Mouse (Mus musculus) MEL (cell line): Measurements from ENCODE around the gene Mms19. TPM values are rescaled to one million over a fixed set of nuclear protein-coding genes. Genes with fewer than 3 reads are reported as not detected.

Experiments
- DNase-seq: peaks from one replicate; pipeline ENCODE4 v3.0.0; 2011; ENCODE audit warnings: low read depth, low spot score
- H3K27ac ChIP-seq: 2 replicates; pipeline ENCODE4 v1.5.1; 2012; ENCODE audit warnings: low read depth, mild to moderate bottlenecking, control low read depth, low read length, moderate library complexity; ENCODE audit not compliant: control insufficient read depth
- H3K27me3 ChIP-seq, 2 experiments: fragments of 150-350 bp in 1 of 2; sonication (generic) in 1 of 2; 2 replicates each; pipeline ENCODE4 v1.6.1; 2012; ENCODE audit warnings: low read length in 2 of 2, mild to moderate bottlenecking in 2 of 2, improper control_type of control experiment in 1 of 2, moderate library complexity in 1 of 2; ENCODE audit not compliant: insufficient read depth in 2 of 2, control insufficient read depth in 1 of 2
- H3K36me3 ChIP-seq, 2 experiments: 2 replicates each; pipeline ENCODE4 v1.6.1; 2012 to 2014; ENCODE audit warnings: low read length in 2 of 2, improper control_type of control experiment in 1 of 2, inconsistent platforms in 1 of 2, mild to moderate bottlenecking in 1 of 2; ENCODE audit not compliant: insufficient read depth in 2 of 2, control insufficient read depth in 1 of 2
- H3K4me1 ChIP-seq, 2 experiments: fragments of 150-350 bp in 1 of 2; sonication (generic) in 1 of 2; 2 replicates each; pipeline ENCODE4 v1.6.1; 2012; ENCODE audit warnings: low read length in 2 of 2, improper control_type of control experiment in 1 of 2, mild to moderate bottlenecking in 1 of 2; ENCODE audit not compliant: insufficient read depth in 2 of 2, control insufficient read depth in 1 of 2
- H3K4me3 ChIP-seq, 2 experiments: fragments of 150-350 bp in 1 of 2; sonication (generic) in 1 of 2; 2 replicates each; pipeline ENCODE4 v1.5.1; 2012; ENCODE audit warnings: low read depth in 2 of 2, low read length in 2 of 2, mild to moderate bottlenecking in 2 of 2, moderate library complexity in 2 of 2, control low read depth in 1 of 2, improper control_type of control experiment in 1 of 2; ENCODE audit not compliant: control insufficient read depth in 1 of 2, insufficient read depth in 1 of 2
- H3K79me2 ChIP-seq: 2 replicates; pipeline ENCODE4 v1.6.1; 2012; ENCODE audit warnings: mild to moderate bottlenecking, low read length, moderate library complexity; ENCODE audit not compliant: control insufficient read depth, poor library complexity, insufficient read depth
- H3K9ac ChIP-seq: 2 replicates; pipeline ENCODE4 v1.6.1; 2012; ENCODE audit warnings: low read depth, mild to moderate bottlenecking, control low read depth, low read length, moderate library complexity; ENCODE audit not compliant: control insufficient read depth, poor library complexity, severe bottlenecking
- H3K9me3 ChIP-seq: fragments of 150-350 bp; sonication (generic); replicated peaks from 2 replicates; pipeline ENCODE4 v1.6.1; 2012; ENCODE audit warnings: mild to moderate bottlenecking, low read length, improper control_type of control experiment, moderate library complexity; ENCODE audit not compliant: insufficient read depth
- BHLHE40 ChIP-seq: IDR thresholded peaks from 2 replicates; pipeline ENCODE4 v1.6.1; 2012; ENCODE audit warnings: low read depth, mild to moderate bottlenecking, inconsistent platforms, low read length, improper control_type of control experiment, borderline replicate concordance
- CHD1 ChIP-seq: IDR thresholded peaks from 2 replicates; pipeline ENCODE4 v1.6.1; 2012; ENCODE audit warnings: low read depth, mild to moderate bottlenecking, inconsistent platforms, low read length, improper control_type of control experiment
- CHD2 ChIP-seq: IDR thresholded peaks from 2 replicates; pipeline ENCODE4 v1.6.1; 2011; ENCODE audit warnings: low read length, improper control_type of control experiment
- CTCF ChIP-seq, 3 experiments: IDR thresholded peaks in 2 of 3; conservative IDR thresholded peaks in 1 of 3; 2 replicates each; pipeline ENCODE4 v1.5.1; 2011 to 2012; ENCODE audit warnings: low read length in 3 of 3, low read depth in 2 of 3, mild to moderate bottlenecking in 2 of 3, improper control_type of control experiment in 1 of 3, inconsistent platforms in 1 of 3, mixed read lengths in 1 of 3, moderate library complexity in 1 of 3; ENCODE audit not compliant: control insufficient read depth in 1 of 3, insufficient read depth in 1 of 3, poor library complexity in 1 of 3, severe bottlenecking in 1 of 3
- E2F4 ChIP-seq: IDR thresholded peaks from 2 replicates; pipeline ENCODE4 v1.6.1; 2011; ENCODE audit warnings: low read depth, low read length, improper control_type of control experiment, borderline replicate concordance
- ELF1 ChIP-seq: IDR thresholded peaks from 2 replicates; pipeline ENCODE4 v1.6.1; 2014; ENCODE audit warnings: low read depth, mild to moderate bottlenecking, inconsistent platforms, low read length, improper control_type of control experiment, moderate library complexity
- EP300 ChIP-seq, 2 experiments: IDR thresholded peaks; 2 replicates each; pipeline ENCODE4 v1.6.1; 2011; ENCODE audit warnings: improper control_type of control experiment in 2 of 2, low read length in 2 of 2, low read depth in 1 of 2, mild to moderate bottlenecking in 1 of 2
- ETS1 ChIP-seq: IDR thresholded peaks from 2 replicates; pipeline ENCODE4 v1.6.1; 2012; ENCODE audit warnings: low read depth, mild to moderate bottlenecking, inconsistent platforms, low read length, improper control_type of control experiment, moderate library complexity
- GABPA ChIP-seq: IDR thresholded peaks from 2 replicates; pipeline ENCODE4 v1.6.1; 2012; ENCODE audit warnings: low read depth, mild to moderate bottlenecking, inconsistent platforms, low read length, improper control_type of control experiment, moderate library complexity
- GATA1 ChIP-seq: IDR thresholded peaks from 2 replicates; pipeline ENCODE4 v1.6.1; 2011; ENCODE audit warnings: low read depth, low read length, improper control_type of control experiment
- HCFC1 ChIP-seq: IDR thresholded peaks from 2 replicates; pipeline ENCODE4 v1.6.1; 2012; ENCODE audit warnings: low read depth, mild to moderate bottlenecking, inconsistent platforms, low read length, improper control_type of control experiment, moderate library complexity
- JUND ChIP-seq: IDR thresholded peaks from 2 replicates; pipeline ENCODE4 v1.6.1; 2011; ENCODE audit warnings: low read depth, mild to moderate bottlenecking, improper control_type of control experiment, low read length
- KAT2A ChIP-seq: conservative IDR thresholded peaks from 2 replicates; pipeline ENCODE4 v1.6.1; 2012; ENCODE audit warnings: low read depth, low read length, improper control_type of control experiment, inconsistent platforms
- MAFK ChIP-seq: IDR thresholded peaks from 2 replicates; pipeline ENCODE4 v1.6.1; 2011; ENCODE audit warnings: low read depth, mild to moderate bottlenecking, low read length, improper control_type of control experiment, borderline replicate concordance
- MAX ChIP-seq: IDR thresholded peaks from 2 replicates; pipeline ENCODE4 v1.6.1; 2011; ENCODE audit warnings: low read length, improper control_type of control experiment
- MAZ ChIP-seq: IDR thresholded peaks from 2 replicates; pipeline ENCODE4 v1.6.1; 2012; ENCODE audit warnings: low read depth, mild to moderate bottlenecking, inconsistent platforms, low read length, improper control_type of control experiment
- MEF2A ChIP-seq: IDR thresholded peaks from 2 replicates; pipeline ENCODE4 v1.6.1; 2014; ENCODE audit warnings: low read depth, mild to moderate bottlenecking, inconsistent platforms, low read length, improper control_type of control experiment; ENCODE audit not compliant: poor library complexity, insufficient replicate concordance, severe bottlenecking; ENCODE audit errors: extremely low read depth
- MXI1 ChIP-seq: IDR thresholded peaks from 2 replicates; pipeline ENCODE4 v1.6.1; 2011; ENCODE audit warnings: mild to moderate bottlenecking, low read depth, low read length, improper control_type of control experiment
- MYB ChIP-seq: IDR thresholded peaks from 2 replicates; pipeline ENCODE4 v1.6.1; 2011; ENCODE audit warnings: mild to moderate bottlenecking, low read depth, low read length, improper control_type of control experiment
- MYC ChIP-seq: IDR thresholded peaks from 2 replicates; pipeline ENCODE4 v1.6.1; 2011; ENCODE audit warnings: low read depth, mild to moderate bottlenecking, low read length, improper control_type of control experiment, moderate library complexity
- NRF1 ChIP-seq: IDR thresholded peaks from 2 replicates; pipeline ENCODE4 v1.6.1; 2014; ENCODE audit warnings: low read depth, mild to moderate bottlenecking, inconsistent platforms, low read length, improper control_type of control experiment, moderate library complexity; ENCODE audit not compliant: poor library complexity, insufficient read depth, severe bottlenecking
- POLR2A ChIP-seq, 2 experiments: IDR thresholded peaks; 2 replicates each; pipeline ENCODE4 v1.6.1; 2011 to 2012; ENCODE audit warnings: low read length in 2 of 2, mild to moderate bottlenecking in 2 of 2, control low read depth in 1 of 2, improper control_type of control experiment in 1 of 2, low read depth in 1 of 2, moderate library complexity in 1 of 2; ENCODE audit not compliant: control insufficient read depth in 1 of 2, insufficient read depth in 1 of 2, poor library complexity in 1 of 2
- POLR2AphosphoS2 ChIP-seq: IDR thresholded peaks from 2 replicates; pipeline ENCODE4 v1.6.1; 2011; ENCODE audit warnings: low read length, improper control_type of control experiment
- POLR2AphosphoS5 ChIP-seq: IDR thresholded peaks from 2 replicates; pipeline ENCODE4 v1.6.1; 2012; ENCODE audit warnings: low read depth, borderline replicate concordance, mild to moderate bottlenecking, inconsistent platforms, low read length, moderate library complexity, mixed read lengths
- RAD21 ChIP-seq: IDR thresholded peaks from 2 replicates; pipeline ENCODE4 v1.6.1; 2011; ENCODE audit warnings: mild to moderate bottlenecking, low read depth, low read length, improper control_type of control experiment
- RCOR1 ChIP-seq: IDR thresholded peaks from 2 replicates; pipeline ENCODE4 v1.6.1; 2012; ENCODE audit warnings: low read depth, mild to moderate bottlenecking, inconsistent platforms, low read length, improper control_type of control experiment
- SIN3A ChIP-seq: IDR thresholded peaks from 2 replicates; pipeline ENCODE4 v1.6.1; 2012; ENCODE audit warnings: low read length, improper control_type of control experiment, inconsistent platforms
- SMC3 ChIP-seq: IDR thresholded peaks from 2 replicates; pipeline ENCODE4 v1.6.1; 2011; ENCODE audit warnings: low read depth, low read length, improper control_type of control experiment
- TAL1 ChIP-seq: IDR thresholded peaks from 2 replicates; pipeline ENCODE4 v1.6.1; 2012; ENCODE audit warnings: mild to moderate bottlenecking, inconsistent platforms, low read length, moderate library complexity, mixed read lengths
- TBP ChIP-seq: IDR thresholded peaks from 2 replicates; pipeline ENCODE4 v1.8.0; 2011; ENCODE audit warnings: low read depth, low read length, improper control_type of control experiment
- TCF12 ChIP-seq: IDR thresholded peaks from 2 replicates; pipeline ENCODE4 v1.6.1; 2014; ENCODE audit warnings: low read depth, mild to moderate bottlenecking, inconsistent platforms, low read length, improper control_type of control experiment, moderate library complexity
- UBTF ChIP-seq: IDR thresholded peaks from 2 replicates; pipeline ENCODE4 v1.6.1; 2012; ENCODE audit warnings: low read depth, mild to moderate bottlenecking, inconsistent platforms, low read length, improper control_type of control experiment, moderate library complexity, borderline replicate concordance; ENCODE audit not compliant: insufficient read depth
- USF1 ChIP-seq: IDR thresholded peaks from 2 replicates; pipeline ENCODE4 v1.6.1; 2014; ENCODE audit warnings: low read depth, mild to moderate bottlenecking, inconsistent platforms, low read length, improper control_type of control experiment, moderate library complexity
- ZC3H11A ChIP-seq: IDR thresholded peaks from 2 replicates; pipeline ENCODE4 v1.6.1; 2012; ENCODE audit warnings: low read depth, mild to moderate bottlenecking, inconsistent platforms, low read length, improper control_type of control experiment
- ZKSCAN1 ChIP-seq: IDR thresholded peaks from 2 replicates; pipeline ENCODE4 v1.6.1; 2012; ENCODE audit warnings: low read depth, mild to moderate bottlenecking, inconsistent platforms, low read length, improper control_type of control experiment, moderate library complexity
- ZMIZ1 ChIP-seq: IDR thresholded peaks from 2 replicates; pipeline ENCODE4 v1.6.1; 2012; ENCODE audit warnings: low read depth, mild to moderate bottlenecking, inconsistent platforms, low read length, improper control_type of control experiment, moderate library complexity
- ZNF384 ChIP-seq: IDR thresholded peaks from 2 replicates; pipeline ENCODE4 v1.6.1; 2012; ENCODE audit warnings: low read depth, mild to moderate bottlenecking, inconsistent platforms, low read length, improper control_type of control experiment
- polyA plus RNA-seq, 2 experiments: library from polyadenylated mRNA; stranded (reverse) in 1 of 2; unstranded in 1 of 2; fragments of >175 nt in 1 of 2; fragments of >200 nt in 1 of 2; gene quantifications; 2 replicates each; pipeline versions ENCODE4 v1.2.1 to v1.2.4; 2012; ENCODE audit warnings: low replicate concordance in 2 of 2, low read depth in 1 of 2; ENCODE audit not compliant: insufficient read length in 2 of 2, insufficient read depth in 1 of 2, missing spikeins in 1 of 2
- total RNA-seq: library from RNA; depleted of rRNA; stranded (reverse); fragments of 300-350 nt; gene quantifications from 2 replicates; pipeline ENCODE4 v1.2.3, GENCODE M21; 2012

Mms19 gene
- total and polyA plus RNA-seq, 3 experiments, result 25.6 to 88.6 TPM; not detected in 1

DNA sequence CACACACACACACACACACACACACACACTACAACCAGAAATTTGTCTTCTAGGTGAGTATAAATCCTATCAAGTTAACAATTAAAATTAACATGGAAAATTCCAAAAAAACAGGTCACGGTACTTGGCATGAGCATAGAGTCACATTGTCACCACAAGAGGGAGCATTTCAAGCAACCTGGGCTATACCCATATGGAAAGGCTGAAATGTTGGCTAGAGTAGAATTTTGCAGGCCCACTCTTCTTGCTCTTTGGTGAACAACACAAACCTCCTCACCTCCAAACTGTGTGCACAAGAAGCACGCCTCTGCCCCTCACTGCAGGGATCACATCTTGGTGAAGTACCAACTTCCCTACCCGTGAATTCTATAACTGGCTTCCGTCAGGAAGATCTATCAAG lies 82.1 kb downstream of the Mms19 start:
- Histone ChIP-seq H3K27ac (no peak overlapping the region), H3K4me1 (peaks cover 8 to 36% of the 10 kb centered on the region in 2 experiments)
- peak; percentile 87 for DNase-seq
- TF ChIP-seq JUND, result 0 out of 2 replicates have a peak, but pooled peaks have one; percentile 55
- no peak for TF ChIP-seq TAL1
- TF ChIP-seq MAFK, result no peak
- no peak for TF ChIP-seq POLR2A (IDR thresholded peaks at IDR 0.05; ENCODE audit: control insufficient read depth in 1 of 2, insufficient read depth in 1 of 2, low read depth in 1 of 2, low read length in 2 of 2, poor library complexity in 1 of 2)
- TF ChIP-seq KAT2A, result no peak
- peak; percentile 78 for TF ChIP-seq TBP
- peak; percentile 43; the same call in 1 of the 2 replicates for TF ChIP-seq ZNF384
- peak; percentile 87 for TF ChIP-seq MYC
- 0 out of 2 replicates have a peak, but pooled peaks have one; percentile 14 for TF ChIP-seq BHLHE40
- no peak for TF ChIP-seq ZMIZ1
- TF ChIP-seq GABPA, result no peak
- no peak for TF ChIP-seq ETS1
- TF ChIP-seq RAD21, result peak; percentile 65
- no peak for TF ChIP-seq MEF2A
- TF ChIP-seq RCOR1, result no peak
- TF ChIP-seq ELF1, result no peak
- TF ChIP-seq EP300 (IDR thresholded peaks at IDR 0.05; ENCODE audit: low read depth in 1 of 2, low read length in 2 of 2), result no peak
- TF ChIP-seq POLR2AphosphoS5, result no peak
- TF ChIP-seq SMC3, result peak; percentile 90
- no peak for TF ChIP-seq MYB
- peak; percentile 60 for TF ChIP-seq ZC3H11A
- peak; percentile 49; the same call in 1 of the 2 replicates for TF ChIP-seq HCFC1
- peak; percentile 65; the same call in 1 of the 2 replicates for TF ChIP-seq MAX
- TF ChIP-seq CTCF (IDR thresholded peaks at IDR 0.05 in 2 of 3, conservative IDR thresholded peaks at IDR 0.05 in 1 of 3; ENCODE audit: control insufficient read depth in 1 of 3, insufficient read depth in 1 of 3, low read depth in 2 of 3, low read length in 3 of 3, poor library complexity in 1 of 3, severe bottlenecking in 1 of 3), result peak; percentile 65 to 89 (median 85)
- TF ChIP-seq POLR2AphosphoS2, result no peak
- peak; percentile 57; the same call in 1 of the 2 replicates for TF ChIP-seq MXI1
- peak; percentile 76 for TF ChIP-seq SIN3A
- no peak for TF ChIP-seq E2F4
- TF ChIP-seq UBTF, result no peak
- TF ChIP-seq USF1, result 0 out of 2 replicates have a peak, but pooled peaks have one; percentile 13
- no peak for TF ChIP-seq MAZ
- TF ChIP-seq CHD2, result no peak
- TF ChIP-seq GATA1, result no peak
- TF ChIP-seq TCF12, result no peak
- TF ChIP-seq ZKSCAN1, result no peak
- no peak for TF ChIP-seq CHD1
- TF ChIP-seq NRF1, result no peak

More for the DNA sequence above, 82.1 kb downstream of the Mms19 start:
- Histone ChIP-seq H3K9me3 (no peaks in the 10 kb centered on the region), H3K79me2 (peaks cover 17% of the 10 kb centered on the region), H3K36me3 (peaks cover 0 to 36% of the 10 kb centered on the region in 2 experiments; a peak in 2 of 4 replicates), H3K4me3 (no peak overlapping the region), H3K27me3 (no peaks in the 10 kb centered on the region), H3K9ac (no peak overlapping the region)
